Mouse (Mus musculus): ENCODE data around the gene Hspa1b. TPM values are rescaled to one million over a fixed set of nuclear protein-coding genes. Genes with fewer than 3 reads are reported as not detected.
"Not testable (repeated sequence)": the region's sequence is repeated elsewhere in the genome, so short reads cannot be mapped to it uniquely, and the experiment has no call there.

The Hspa1b gene
- total RNA-seq, 1 experiment: 14.6 TPM

DNA sequence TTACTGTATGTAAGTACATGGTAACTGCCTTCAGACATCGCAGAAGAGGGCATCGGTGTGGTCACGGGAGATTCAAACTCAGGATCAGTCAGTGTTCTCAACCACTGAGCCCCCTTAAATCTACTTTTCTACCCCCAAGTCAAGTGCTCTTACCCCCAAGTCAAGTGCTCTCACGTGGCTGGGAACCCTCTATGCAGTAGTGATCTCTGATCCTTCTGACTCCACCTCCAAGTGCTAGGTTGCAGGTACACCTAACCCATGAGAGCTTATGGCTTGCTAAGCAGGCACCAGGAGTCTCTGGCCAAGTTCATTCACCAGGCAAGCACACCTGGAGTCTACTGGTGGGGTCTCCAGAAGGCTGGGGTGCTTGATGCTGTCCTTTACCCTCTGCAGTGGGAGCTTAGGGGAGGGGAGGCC is 9.5 kb downstream of the Hspa1b start:
- Histone ChIP-seq H3K4me3 (ENCODE audit: insufficient read depth in 1 of 2, low read depth in 1 of 2, low read length in 2 of 2, poor library complexity in 1 of 2, severe bottlenecking in 1 of 2) (peak overlapping the region in 1 of 2 experiments; percentile 97; a peak in 1 of 4 replicates), H3K4me1 (ENCODE audit: control insufficient read depth in 2 of 2, insufficient read depth in 2 of 2, low read length in 2 of 2, poor library complexity in 1 of 2) (no peaks in the 10 kb centered on the region), H3K9me3 (ENCODE audit: control insufficient read depth, insufficient read depth, low read depth, low read length) (no peaks in the 10 kb centered on the region), H3K9ac (ENCODE audit: insufficient read depth, low read depth, low read length, poor library complexity, severe bottlenecking) (peak overlapping the region; percentile 100; the same call in 1 of the 2 replicates), H3K36me3 (ENCODE audit: control insufficient read depth, insufficient read depth, low read length, poor library complexity, severe bottlenecking) (peaks cover 27% of the 10 kb centered on the region), H3K27ac (ENCODE audit: insufficient read depth, low read depth, low read length, poor library complexity, severe bottlenecking) (peak overlapping the region; percentile 12)
- in situ Hi-C loops (cut with MboI; ENCODE audit: low sequenced_read_pairs in 2 of 2, unreplicated experiment in 2 of 2): no loop called here
- TF ChIP-seq CHD2 (IDR thresholded peaks at IDR 0.05; ENCODE audit: low read depth, low read length) (0 out of 2 replicates have a peak, but pooled peaks have one; percentile 7), ZNF384 (IDR thresholded peaks at IDR 0.05; ENCODE audit: low read depth, low read length) (no peak)
- DNase-seq (ENCODE audit: low read depth, low spot score): no peak

DNA sequence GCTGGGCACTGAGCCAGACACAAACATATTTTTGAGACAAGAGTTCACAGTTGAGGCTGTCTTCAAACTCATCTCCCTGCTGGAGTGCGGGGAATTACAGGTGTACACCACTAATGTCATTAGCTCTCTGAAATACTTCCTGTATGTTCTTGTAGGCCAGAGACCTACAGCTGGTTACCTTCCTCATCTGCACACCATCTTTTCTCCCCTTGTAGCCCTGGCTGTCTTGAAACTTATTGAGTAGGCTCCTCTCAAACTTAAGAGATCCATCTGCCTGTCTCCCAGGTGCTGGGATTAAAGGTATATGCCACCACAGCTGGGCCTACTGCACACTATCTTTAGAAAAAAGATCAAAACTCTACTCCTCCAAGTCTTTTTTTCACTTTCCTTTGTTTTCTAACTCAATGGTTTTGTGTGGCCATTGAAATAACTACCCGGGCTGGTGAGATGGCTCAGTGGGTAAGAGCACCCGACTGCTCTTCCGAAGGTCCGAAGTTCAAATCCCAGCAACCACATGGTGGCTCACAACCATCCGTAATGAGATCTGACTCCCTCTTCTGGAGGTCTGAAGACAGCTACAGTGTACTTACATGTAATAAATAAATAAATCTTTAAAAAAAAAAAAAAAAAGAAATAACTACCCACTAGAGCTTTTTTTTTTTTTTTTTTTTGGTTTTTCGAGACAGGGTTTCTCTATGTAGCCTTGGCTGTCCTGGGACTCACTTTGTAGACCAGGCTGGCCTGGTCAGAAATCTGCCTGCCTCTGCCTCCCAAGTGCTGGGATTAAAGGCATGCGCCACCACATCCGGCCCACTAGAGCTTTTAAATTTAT is 10.1 kb downstream of the Hspa1b start:
- Histone ChIP-seq H3K9ac (ENCODE audit: insufficient read depth, low read depth, low read length, poor library complexity, severe bottlenecking) (0 out of 2 replicates have a peak overlapping the region, but pooled peaks have one; percentile 100), H3K36me3 (ENCODE audit: control insufficient read depth, insufficient read depth, low read length, poor library complexity, severe bottlenecking) (peaks cover 27% of the 10 kb centered on the region), H3K27ac (ENCODE audit: insufficient read depth, low read depth, low read length, poor library complexity, severe bottlenecking) (peak overlapping the region; percentile 12)
- H3K4me3 ChIP-seq (ENCODE audit: insufficient read depth in 1 of 2, low read depth in 1 of 2, low read length in 2 of 2, poor library complexity in 1 of 2, severe bottlenecking in 1 of 2); H3K4me1 ChIP-seq (ENCODE audit: control insufficient read depth in 2 of 2, insufficient read depth in 2 of 2, low read length in 2 of 2, poor library complexity in 1 of 2); DNase-seq (ENCODE audit: low read depth, low spot score); H3K9me3 ChIP-seq (ENCODE audit: control insufficient read depth, insufficient read depth, low read depth, low read length); in situ Hi-C loops (cut with MboI; ENCODE audit: low sequenced_read_pairs in 2 of 2, unreplicated experiment in 2 of 2): not testable (repeated sequence)
- peak; percentile 34; the same call in 1 of the 2 replicates for TF ChIP-seq ZNF384 (IDR thresholded peaks at IDR 0.05; ENCODE audit: low read depth, low read length)

DNA sequence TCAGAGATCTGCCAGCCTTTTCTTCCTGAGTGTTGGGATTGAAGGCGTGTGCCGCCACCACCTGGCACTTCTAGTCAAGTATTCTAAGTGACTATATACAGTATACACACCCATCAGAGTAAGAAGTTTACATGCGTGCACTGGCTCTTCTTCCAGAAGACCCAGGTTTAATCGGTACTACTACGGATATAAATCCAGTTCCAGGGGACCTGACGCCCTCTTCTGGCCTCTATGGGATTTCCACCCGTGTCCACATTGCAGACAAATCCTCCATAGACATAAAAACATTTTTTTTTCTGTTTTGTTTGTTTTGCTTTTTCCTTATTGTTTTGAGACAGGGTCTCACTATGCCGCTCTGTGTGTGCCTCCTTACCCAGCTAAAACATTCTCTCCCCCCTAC is 11.4 kb downstream of the Hspa1b start:
- Histone ChIP-seq H3K4me3 (ENCODE audit: insufficient read depth in 1 of 2, low read depth in 1 of 2, low read length in 2 of 2, poor library complexity in 1 of 2, severe bottlenecking in 1 of 2) (no peak overlapping the region), H3K4me1 (ENCODE audit: control insufficient read depth in 2 of 2, insufficient read depth in 2 of 2, low read length in 2 of 2, poor library complexity in 1 of 2) (no peaks in the 10 kb centered on the region), H3K9me3 (ENCODE audit: control insufficient read depth, insufficient read depth, low read depth, low read length) (no peaks in the 10 kb centered on the region), H3K9ac (ENCODE audit: insufficient read depth, low read depth, low read length, poor library complexity, severe bottlenecking) (no peak overlapping the region), H3K27ac (ENCODE audit: insufficient read depth, low read depth, low read length, poor library complexity, severe bottlenecking) (no peak overlapping the region), H3K36me3 (ENCODE audit: control insufficient read depth, insufficient read depth, low read length, poor library complexity, severe bottlenecking) (peaks cover 27% of the 10 kb centered on the region)
- in situ Hi-C loops (cut with MboI; ENCODE audit: low sequenced_read_pairs in 2 of 2, unreplicated experiment in 2 of 2): no loop called here
- TF ChIP-seq HCFC1 (IDR thresholded peaks at IDR 0.05; ENCODE audit: borderline replicate concordance, insufficient read depth, low read length) (no peak), CHD2 (IDR thresholded peaks at IDR 0.05; ENCODE audit: low read depth, low read length) (no peak; the same call in 1 of the 2 replicates), ZNF384 (IDR thresholded peaks at IDR 0.05; ENCODE audit: low read depth, low read length) (no peak), ZC3H11A (IDR thresholded peaks at IDR 0.05; ENCODE audit: borderline replicate concordance, low read depth, low read length) (no peak), MAFK (IDR thresholded peaks at IDR 0.05; ENCODE audit: insufficient read depth, low read depth, low read length) (no peak)
- DNase-seq (ENCODE audit: low read depth, low spot score): no peak

DNA sequence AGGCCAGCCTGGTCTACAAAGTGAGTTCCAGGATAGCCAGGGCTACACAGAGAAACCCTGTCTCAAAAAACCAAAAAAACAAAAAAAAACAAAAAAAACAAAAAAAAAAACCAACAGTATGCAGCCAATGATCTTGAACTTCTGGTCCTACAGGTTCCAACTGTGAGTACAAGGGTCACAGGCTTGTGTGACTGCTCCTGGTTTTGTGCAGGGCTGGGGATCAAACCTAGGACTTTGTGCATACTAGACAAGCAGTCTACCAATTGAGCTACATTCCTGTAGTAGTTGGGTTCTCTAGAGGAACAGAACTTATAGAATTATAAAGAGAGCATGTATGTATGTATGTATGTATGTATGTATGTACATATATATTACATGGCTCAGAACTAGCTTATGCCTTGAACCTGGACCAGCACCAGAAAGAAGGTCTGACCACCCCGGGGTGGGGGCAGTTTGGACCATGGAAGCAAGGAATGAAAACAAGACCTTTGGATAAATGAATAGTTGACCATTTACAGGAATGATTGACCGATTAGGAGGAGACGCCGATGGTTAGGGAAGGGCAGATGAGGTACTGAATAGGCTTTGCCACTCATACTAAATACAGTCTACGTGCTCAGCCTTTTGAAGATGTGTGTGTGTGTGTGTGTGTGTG is 12.4 kb downstream of the Hspa1b start:
- in situ Hi-C loops (cut with MboI; ENCODE audit: low sequenced_read_pairs in 2 of 2, unreplicated experiment in 2 of 2): no loop called here
- no peak for TF ChIP-seq ZC3H11A (IDR thresholded peaks at IDR 0.05; ENCODE audit: borderline replicate concordance, low read depth, low read length)
- TF ChIP-seq CHD2 (IDR thresholded peaks at IDR 0.05; ENCODE audit: low read depth, low read length): no peak
- no peak for DNase-seq (ENCODE audit: low read depth, low spot score)
- peaks cover 21% of the 10 kb centered on the region for H3K36me3 ChIP-seq (ENCODE audit: control insufficient read depth, insufficient read depth, low read length, poor library complexity, severe bottlenecking)
- no peak overlapping the region for H3K4me3 ChIP-seq (ENCODE audit: insufficient read depth in 1 of 2, low read depth in 1 of 2, low read length in 2 of 2, poor library complexity in 1 of 2, severe bottlenecking in 1 of 2)
- no peaks in the 10 kb centered on the region for H3K4me1 ChIP-seq (ENCODE audit: control insufficient read depth in 2 of 2, insufficient read depth in 2 of 2, low read length in 2 of 2, poor library complexity in 1 of 2)
- H3K9ac ChIP-seq (ENCODE audit: insufficient read depth, low read depth, low read length, poor library complexity, severe bottlenecking): no peak overlapping the region
- no peak overlapping the region for H3K27ac ChIP-seq (ENCODE audit: insufficient read depth, low read depth, low read length, poor library complexity, severe bottlenecking)
- H3K9me3 ChIP-seq (ENCODE audit: control insufficient read depth, insufficient read depth, low read depth, low read length): no peaks in the 10 kb centered on the region
